Mouse (Mus musculus) ZHBTc4 (cell line): ENCODE data around the gene Olfr1424.
"Not testable (repeated sequence)": the region's sequence is repeated elsewhere in the genome, so short reads cannot be mapped to it uniquely, and the experiment has no call there.

Experiments used
- DNase-seq: peaks from one replicate; pipeline ENCODE4 v3.0.0-alpha.2; 2011; ENCODE audit warnings: low read depth, low spot score

The Olfr1424 gene

DNA sequence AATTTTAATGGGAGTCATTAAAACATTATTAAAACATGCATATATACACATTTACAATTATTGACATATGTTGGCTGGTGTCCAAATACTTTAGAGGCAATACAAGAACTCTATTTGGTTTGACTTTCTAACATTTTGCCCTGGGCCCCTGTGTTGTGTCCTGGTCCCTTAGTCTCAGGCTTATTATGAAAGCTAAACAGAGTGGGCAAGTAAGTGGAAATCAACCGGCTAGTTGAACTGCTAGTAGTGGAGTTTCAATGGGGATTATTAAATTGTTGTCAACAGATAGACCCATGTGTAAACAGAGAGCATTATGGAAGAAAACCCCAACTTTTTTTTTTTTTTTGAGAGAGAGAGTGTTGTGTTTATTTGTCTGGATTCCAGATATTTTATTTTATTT lies at the start of gene Olfr1424:
Gene Olfr1424 (minus strand): TSS at position 101 of the 400 bp plus-strand sequence.
- not testable (repeated sequence) for DNase-seq

DNA sequence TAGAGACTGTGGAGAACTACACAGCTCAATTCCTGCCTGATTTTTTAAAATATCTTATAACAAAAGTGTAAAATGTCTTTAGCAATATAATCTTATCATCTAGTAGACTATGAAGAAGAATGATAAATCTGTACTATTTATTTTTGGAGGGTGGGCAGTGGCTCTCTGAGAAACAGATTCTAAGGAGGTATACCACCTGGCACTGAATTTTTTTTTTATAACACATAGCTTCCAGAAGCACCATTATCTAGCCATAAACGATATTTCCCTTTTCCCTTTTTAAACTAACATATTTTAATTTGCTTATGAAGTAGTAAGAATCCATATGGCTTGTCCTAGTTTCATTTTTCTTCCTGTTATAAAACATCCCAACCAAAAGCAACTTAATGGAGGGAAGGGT lies 42.1 kb upstream of the Olfr1424 start:
- no peak for DNase-seq

DNA sequence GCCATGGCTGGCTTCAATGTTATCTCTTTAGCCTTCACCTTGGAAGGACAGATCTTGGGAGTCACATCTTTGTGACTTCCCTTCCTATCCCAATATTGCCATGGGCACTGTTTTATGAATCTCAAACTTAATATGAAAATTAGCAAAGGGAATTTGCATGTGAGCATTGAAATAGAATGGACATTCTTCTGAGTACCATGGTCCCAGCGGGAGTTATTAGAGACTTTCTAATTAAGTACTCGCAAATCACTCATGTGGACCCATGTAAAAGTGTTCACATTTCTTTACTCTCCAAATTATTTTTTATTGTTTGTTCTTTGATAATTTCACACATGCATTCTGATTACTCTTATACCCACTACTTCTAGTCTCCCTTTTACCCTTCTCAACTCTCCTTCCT lies 40.8 kb upstream of the Olfr1424 start, which contains the start of gene Olfr1427:
Gene Olfr1427 (minus strand): TSS at position 101 of the 400 bp plus-strand sequence.
- no peak for DNase-seq

DNA sequence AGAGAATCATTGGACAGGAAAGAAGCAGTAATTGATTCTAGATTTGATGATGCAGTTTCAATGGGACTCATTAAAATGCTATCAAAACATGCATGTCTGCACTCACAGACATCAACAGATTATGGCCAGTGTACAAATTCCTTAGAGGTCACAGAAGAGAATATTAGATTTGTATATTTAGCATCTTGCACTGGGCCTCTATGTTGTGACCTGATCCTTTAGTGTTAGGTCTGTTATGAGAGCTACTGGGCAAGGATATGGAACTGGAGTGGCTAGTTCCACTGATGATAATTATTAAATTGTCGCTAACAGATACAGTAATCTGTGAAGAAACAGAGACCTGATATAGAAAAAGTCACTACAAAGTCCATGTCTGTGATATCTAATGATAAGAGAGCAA lies 29.4 kb upstream of the Olfr1424 start, which contains the start of gene Olfr1426:
Gene Olfr1426 (minus strand): TSS at position 101 of the 400 bp plus-strand sequence.
- no peak for DNase-seq

DNA sequence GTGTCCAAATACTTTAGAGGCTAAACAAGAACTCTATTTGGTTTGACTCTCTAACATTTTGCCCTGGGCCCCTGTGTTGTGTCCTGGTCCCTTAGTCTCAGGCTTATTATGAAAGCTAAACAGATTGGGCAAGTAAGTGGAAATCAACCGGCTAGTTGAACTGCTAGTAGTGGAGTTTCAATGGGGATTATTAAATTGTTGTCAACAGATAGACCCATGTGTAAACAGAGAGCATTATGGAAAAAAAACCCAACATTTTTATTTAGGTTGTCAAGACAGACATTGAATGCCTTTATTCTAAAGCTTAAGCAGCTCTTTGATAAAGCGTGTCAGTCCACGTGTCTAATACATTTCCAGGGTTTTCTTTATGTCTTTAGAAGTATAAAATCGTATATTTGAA lies 15.1 kb upstream of the Olfr1424 start, which contains the start of gene Olfr1425:
Gene Olfr1425 (minus strand): TSS at position 101 of the 400 bp plus-strand sequence.
- DNase-seq = not testable (repeated sequence)

DNA sequence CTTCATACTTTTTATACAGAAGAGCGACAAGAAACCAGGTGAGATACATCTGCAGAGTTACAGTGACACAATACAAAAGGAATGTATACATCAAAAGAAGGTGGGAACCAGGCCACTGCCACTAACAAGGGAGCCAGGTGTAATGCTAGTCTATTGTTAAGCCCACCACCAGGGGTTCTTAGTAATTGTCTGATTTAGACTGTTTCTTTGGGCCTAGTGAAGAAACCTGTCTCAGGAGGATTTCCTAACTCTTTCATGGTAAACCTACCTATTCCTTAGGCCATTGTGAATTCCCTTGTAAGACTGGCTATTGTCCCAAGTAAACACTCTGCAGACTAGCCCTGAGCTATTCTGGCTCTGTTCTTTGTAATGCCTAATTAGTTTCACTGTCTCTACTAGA lies 7.1 kb upstream of the Olfr1424 start:
- DNase-seq = peak; percentile 90

DNA sequence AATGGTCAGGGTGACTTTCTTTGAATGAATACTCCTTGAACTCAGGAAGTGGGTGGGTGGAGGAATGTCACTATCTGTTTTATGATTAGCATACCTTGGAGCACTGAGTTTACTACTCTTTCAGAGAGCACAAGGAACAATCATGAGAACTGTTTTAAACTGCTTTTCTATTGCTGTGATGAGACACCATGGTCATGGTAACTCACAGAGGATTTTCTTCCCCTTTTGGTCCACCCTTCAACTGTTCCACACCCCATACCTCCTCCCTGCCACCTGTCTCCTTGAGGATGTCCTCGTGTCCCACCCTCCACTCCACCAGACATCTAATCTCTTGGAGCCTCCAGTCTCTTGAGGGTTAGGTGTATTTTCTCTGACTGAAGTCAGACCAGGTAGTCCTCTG lies 5.3 kb upstream of the Olfr1424 start:
- peak; percentile 69 for DNase-seq

DNA sequence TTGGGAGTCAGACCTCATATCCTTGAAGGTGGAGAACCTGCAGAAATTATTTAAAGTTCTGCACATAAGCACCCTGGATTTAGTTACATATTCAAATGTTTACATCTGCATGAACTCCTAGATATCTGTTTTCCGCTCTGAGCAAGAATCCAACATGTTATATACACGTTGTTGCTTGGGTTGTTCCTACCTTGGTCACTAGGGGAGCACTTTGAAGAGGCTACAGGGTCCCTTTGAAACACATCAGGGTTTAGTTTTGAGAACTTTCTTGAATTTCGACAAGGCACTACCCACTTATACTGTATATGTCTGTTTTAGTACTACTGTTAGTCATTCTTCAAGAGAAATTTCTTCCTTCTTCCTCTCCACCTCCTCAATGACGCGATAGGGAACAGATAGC lies 19.3 kb downstream of the Olfr1424 start:
- peak; percentile 38 for DNase-seq

DNA sequence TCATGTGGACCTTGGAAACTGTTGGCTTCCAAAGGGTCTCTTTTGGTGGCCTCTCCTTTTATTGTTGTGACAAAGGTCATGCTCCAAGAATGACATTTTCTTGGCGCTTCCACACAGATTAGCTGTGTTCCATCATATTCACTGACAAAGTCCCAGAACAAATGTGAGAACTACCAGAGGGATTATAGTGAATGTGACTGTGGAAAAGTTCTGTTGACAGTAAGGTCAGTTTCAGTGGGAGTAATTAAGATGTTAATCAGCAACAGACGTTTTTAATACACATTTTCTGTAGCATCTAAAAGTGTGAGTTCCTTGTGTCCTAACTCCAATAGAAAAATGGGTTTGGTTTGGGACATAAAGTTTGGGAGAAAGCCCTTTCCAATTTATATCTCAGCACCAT lies 21.3 kb downstream of the Olfr1424 start, which contains the start of gene Olfr1423:
Gene Olfr1423 (minus strand): TSS at position 101 of the 400 bp plus-strand sequence.
- no peak for DNase-seq

DNA sequence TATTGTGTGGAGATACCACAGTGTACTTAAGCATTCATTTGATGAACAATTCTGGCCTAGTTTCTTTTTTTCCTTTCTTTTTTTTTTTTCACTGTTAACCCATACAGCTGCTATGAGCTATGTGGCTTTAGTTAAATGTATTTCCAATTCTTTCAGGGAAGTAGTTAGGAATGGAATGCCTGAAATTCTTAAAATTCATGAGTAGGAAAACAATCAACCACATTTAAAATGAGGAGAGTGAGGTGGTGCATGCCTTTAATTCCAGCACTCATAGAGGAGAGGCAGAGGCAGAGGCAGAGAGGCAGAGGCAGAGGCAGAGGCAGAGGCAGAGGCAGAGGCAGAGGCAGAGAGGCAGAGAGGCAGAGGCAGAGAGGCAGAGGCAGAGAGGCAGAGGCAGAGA lies 24.8 kb downstream of the Olfr1424 start:
- DNase-seq = no peak

DNA sequence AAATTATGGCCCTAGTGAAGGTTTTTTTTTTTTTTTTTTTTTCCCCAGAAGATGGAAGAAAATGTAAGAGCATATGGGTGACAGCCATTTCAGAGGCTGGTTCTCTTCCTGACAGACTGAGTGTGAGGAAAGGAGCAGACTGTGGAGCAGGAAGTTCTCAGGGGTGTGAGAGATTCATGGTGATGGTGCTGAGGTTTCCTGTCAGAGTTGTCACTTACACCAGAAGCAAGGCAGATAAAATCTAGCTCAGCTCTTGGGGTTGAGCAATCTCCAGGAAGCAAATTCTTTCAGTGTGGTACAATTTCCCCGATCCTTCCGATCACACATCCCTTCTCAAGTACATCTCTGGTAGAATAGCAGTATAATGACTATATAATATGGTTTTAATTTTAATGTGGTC lies 35.9 kb downstream of the Olfr1424 start:
- DNase-seq = no peak

DNA sequence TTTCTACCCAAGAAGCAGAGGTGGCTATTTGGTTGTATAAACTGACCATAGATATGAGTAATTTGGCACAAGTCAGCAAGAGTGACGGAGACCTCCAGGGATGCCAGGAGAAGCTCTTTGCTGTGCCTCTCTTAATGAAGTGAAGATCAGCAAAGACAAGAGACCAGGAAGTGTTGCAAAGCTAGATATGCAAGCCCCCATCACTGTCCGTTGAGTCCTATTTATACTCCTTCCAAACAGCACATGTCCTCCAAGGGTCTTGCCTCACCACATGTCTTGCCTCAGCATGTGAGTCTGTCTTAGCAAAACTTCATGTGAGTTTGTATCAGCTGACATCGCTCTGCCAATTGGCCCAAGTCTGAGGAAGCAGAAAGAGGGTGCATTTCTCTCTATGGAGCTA lies 37.1 kb downstream of the Olfr1424 start:
- no peak for DNase-seq

DNA sequence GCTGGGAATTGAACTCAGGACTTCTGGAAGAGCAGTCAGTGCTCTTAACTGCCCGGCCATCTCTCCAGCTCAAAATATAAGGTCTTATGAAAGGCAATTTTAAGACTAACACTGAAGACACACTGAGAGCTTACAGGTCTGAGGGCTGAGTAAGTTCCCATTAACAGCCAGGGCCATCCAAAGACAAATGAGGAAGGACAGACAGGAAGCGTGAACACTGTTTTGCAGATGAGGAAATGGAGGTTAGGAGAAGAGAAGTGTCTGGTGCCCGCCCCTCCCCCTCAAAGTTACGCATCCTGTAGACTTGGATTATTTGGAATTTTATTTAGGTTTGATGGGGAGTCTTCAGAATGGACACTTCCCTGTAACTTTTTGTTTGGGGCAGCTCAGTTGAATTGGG lies 38.3 kb downstream of the Olfr1424 start:
- no peak for DNase-seq

DNA sequence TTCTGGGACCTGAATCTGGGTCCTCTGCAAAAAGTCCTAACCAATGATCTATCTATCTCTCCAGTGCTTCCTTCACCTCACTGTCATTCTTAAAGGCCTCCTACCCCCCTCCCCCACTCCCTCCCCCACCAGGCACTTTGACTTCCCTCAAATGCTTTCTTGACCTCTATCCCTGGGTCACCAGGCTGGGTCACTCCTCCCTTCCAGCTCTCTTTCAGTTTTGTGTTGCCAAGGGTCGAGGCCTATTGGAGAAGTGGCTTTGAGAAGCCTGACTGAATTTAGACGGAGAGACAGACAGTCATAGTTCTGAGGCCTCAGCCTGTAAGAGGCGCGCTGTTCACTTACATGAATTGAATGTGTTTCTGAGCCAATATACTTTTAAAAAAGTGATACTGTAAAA lies 46.3 kb downstream of the Olfr1424 start:
- DNase-seq = peak; percentile 58

DNA sequence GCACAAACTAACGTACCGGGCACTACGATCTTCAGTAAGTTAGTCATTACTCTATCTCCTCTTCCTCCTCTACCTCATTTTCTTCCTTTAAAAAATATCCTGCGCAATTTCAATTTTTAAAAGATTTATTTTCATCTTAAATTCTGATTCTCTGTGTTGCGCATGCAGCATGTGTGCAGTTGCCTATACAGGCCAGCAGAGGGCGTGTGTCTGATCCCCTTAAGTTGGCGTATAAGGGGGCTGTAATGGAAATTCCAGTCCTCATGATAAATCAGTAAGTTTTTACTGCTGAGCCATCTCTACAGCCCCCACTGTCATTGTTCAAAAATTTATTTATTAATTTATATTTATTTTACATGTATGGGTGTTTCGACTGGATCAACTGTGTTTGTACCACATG lies 46.8 kb downstream of the Olfr1424 start:
- DNase-seq = peak; percentile 71

DNA sequence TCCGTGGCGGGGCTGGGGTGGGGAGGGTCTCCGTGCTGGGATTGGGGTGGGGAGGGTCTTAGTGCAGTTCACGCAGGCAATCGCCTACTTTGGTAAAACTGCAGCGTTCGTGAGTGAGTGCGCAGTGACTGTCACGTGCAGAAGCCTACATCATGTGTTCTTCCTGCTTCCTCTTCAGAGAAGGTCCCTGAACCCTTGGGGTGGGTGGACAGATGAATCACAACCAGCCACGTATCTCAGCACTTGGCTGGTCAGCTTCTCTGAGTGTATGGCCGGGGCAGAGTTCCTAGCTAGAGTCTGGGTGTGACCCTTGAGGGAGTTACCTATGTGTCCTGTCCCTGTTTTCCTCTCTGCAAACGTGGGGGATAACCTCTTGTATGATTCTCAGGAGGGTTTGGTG lies 49.3 kb downstream of the Olfr1424 start:
- peak; percentile 56 for DNase-seq

DNA sequence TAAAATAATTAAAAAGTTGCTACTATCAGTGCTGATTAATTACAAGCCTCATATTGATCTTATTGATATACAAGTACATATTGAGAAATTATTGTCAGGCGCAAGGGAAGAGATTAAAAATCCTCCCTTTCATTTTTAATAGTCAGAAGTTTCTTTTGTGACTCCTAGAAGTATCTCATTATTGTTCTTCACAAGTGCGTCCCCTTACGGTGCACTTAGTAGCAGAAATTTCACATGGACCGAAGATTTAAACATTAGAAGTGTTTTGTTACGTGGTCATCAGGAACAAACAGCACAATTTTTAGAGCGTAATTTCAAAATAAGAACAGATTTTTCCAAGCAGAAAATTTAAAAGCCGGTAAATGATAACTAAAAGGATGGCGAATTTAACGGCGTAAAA lies 49.9 kb downstream of the Olfr1424 start:
- DNase-seq = no peak

DNA sequence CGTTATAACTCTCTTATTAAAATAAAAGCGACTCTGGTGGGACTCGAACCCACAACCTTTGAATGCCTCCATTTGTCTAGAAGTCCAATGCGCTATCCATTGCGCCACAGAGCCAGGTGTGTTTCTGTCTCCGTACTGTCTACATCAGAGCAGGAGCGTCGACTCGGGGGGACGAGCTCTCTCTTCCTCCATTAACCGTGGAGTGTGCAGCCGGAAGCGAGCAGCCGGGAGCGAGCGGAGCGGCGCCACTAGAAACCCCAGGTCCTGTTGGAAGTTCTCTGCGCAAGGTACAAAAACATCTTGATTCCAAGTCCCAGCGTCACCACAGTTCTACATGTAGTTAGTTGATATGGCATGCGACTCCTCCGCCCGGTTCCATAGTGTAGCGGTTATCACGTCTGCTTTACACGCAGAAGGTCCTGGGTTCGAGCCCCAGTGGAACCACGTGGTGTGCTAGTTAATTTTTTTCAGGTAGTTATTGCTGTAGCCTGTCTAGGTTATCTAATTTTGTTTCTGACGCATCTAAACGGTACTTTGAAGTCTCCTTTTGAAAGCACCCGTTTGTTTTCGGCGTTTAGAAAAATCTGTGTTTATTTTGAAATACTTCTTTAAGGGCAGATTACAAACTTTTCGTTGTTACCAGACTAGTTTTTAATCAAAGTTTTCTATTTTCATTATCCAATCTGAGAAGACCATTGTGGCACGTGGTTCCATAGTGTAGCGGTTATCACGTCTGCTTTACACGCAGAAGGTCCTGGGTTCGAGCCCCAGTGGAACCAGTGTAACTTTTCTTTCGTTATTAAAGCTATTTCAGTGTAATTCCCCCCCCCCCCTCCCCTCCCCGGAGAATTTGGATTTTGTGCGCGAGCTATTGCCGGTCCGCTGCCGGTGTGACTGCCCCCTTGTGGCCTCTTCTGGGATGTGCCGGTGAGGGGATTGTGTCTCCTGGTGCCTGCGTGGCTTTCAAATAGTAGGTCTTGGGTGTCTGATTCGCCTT lies 50.6 kb downstream of the Olfr1424 start:
- DNase-seq = peak; percentile 97

DNA sequence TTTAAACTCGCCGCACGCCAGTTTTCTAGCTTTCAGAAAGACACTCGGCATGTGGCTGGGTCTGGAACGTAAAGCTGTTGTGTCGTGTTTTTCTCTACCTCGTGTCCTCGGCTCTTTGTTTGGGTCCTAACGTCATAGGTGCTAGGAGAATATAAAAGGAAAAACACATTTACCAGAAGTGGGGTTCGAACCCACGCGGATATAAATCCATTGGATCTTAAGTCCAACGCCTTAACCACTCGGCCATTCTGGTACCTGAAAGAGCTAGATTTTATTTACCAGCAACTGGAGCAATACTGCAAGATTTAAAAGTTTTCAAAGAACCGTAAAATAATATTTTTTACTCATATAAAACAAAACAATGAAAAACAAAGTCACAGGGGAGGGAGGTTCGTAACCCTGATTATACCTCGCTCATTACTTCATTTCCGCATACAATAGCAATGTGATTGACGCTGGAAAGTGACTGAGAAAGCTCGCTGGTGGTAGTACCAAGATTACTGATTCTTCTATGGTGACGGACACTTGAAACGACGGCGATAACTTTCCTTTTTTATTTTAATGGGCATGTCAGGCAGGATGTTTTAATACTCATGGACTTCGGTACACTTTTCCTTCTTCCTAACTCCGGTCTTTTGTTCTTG lies 51.4 kb downstream of the Olfr1424 start:
- peak; percentile 95 for DNase-seq

DNA sequence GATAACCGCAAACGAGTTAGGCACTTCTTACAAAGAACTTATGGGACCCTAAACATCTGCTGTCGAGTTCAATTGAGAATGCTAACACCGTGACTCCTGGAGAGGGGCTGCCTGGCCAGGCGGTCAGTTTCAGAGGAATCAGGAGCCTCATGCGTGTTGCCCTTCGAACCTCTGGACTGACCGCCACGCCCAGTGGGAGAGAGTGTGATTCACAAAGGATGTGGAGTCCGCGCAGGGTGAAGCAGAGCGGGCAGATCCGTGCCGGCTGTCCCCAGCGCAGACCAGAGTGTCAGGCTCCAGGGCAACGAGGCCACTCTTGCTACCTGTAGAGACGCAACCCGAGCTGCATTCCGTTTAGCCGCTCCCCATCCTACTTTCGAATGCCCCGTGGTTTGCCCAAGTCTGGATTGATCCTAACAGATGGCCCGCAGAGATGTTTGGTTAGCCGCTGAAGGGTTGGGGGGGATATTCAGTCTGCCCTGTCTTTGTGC lies 52.2 kb downstream of the Olfr1424 start:
- DNase-seq = peak; percentile 75

DNA sequence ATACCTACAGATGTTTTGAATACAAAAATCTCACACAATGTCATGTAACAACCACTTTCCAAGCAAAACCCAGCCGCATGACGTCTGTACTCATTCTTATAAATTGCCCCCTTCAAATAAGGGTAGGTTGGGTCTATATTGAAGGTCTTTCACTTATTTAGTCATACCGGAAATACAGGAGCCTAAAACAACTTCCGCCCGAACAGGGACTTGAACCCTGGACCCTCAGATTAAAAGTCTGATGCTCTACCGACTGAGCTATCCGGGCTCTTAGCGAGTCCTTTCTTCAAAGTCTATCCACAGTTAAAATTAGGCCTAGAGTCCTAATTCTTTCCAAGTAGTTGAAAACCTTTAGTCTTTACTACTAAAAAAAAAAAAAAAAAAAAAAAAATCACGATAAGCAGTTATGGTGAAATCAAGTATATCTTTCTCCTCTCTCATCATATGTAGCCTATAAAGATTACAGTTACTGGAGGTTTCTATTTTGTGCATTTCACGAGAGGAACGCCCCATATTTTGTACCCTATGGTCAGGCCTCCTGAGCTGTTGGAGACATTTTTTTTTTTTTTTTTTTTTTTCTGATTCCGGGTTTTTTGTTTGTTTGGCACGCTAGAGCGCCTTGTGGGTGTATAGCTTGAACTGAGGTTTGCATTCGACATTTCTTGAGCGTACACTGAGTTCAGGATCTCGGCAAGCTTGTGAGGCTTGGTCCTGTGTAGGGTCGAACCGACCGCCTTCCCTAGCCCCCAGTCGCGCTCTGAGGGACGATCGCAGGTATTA lies 52.8 kb downstream of the Olfr1424 start:
- peak; percentile 91 for DNase-seq
